Mouse (Mus musculus): ENCODE measurements around the gene Ppp1r12b.

GRCm38 (mm10) chr1:134774728-134775287 lies 180.9 kb downstream of the Ppp1r12b start:
- no peak for TF ChIP-seq MEF2A (IDR thresholded peaks at IDR 0.05; ENCODE audit: borderline replicate concordance, low read depth, low read length)
- no peak for TF ChIP-seq EP300 (IDR thresholded peaks at IDR 0.05; ENCODE audit: low read length)

Data from CH12.LX (cell line).